Mouse (Mus musculus) urinary bladder, adult 18-20 months (tissue): Measurements from ENCODE around the gene Ikzf5.

Experiments
- DNase-seq, 2 experiments: peaks; one replicate each; pipeline ENCODE4 v3.0.0; 2022; ENCODE audit warnings: low spot score in 2 of 2, mixed read lengths in 2 of 2

Ikzf5 gene

GRCm38 (mm10) chr7:131356105-131356504 lies 54.2 kb downstream of the Ikzf5 start:
- no peak for DNase-seq

GRCm38 (mm10) chr7:131345856-131346541 lies 64.3 kb downstream of the Ikzf5 start:
- DNase-seq = no peak
